Mouse (Mus musculus) intestine, embryonic 14.5 days (tissue): Measurements from ENCODE around the gene Dchs1. TPM values are rescaled to one million over a fixed set of nuclear protein-coding genes. Genes with fewer than 3 reads are reported as not detected.
A peak's percentile ranks its signal among the peaks of the same experiment; 100 is the strongest.
"Not testable (repeated sequence)": the region's sequence is repeated elsewhere in the genome, so short reads cannot be mapped to it uniquely, and the experiment has no call there.

Experiments used
- ATAC-seq: fragments of 200-750 bp; cut with Nextera tagmentation; replicated peaks from 2 replicates; pipeline ENCODE4 v1.8.0; 2017; ENCODE audit warnings: low read depth, moderate number of reproducible peaks, moderate TSS enrichment, moderate library complexity; ENCODE audit not compliant: low FRiP score, low TSS enrichment
- DNase-seq: peaks from one replicate; pipeline ENCODE4 v3.0.0-alpha.2; 2018; ENCODE audit warnings: low spot score
- H3K27ac ChIP-seq: fragments of 300-500 bp; sonication (generic); 2 replicates; pipeline ENCODE4 v1.5.1; 2014; ENCODE audit warnings: low read depth, mild to moderate bottlenecking, control low read depth
- H3K27me3 ChIP-seq: fragments of 300-500 bp; sonication (generic); replicated peaks from 2 replicates; pipeline ENCODE4 v1.6.1; 2014; ENCODE audit warnings: low read length, control low read depth; ENCODE audit not compliant: control insufficient read depth, insufficient read depth
- H3K36me3 ChIP-seq: fragments of 300-500 bp; sonication (generic); 2 replicates; pipeline ENCODE4 v1.6.1; 2014; ENCODE audit warnings: low read length, control low read depth; ENCODE audit not compliant: control insufficient read depth, insufficient read depth
- H3K4me1 ChIP-seq: fragments of 300-500 bp; sonication (generic); replicated peaks from 2 replicates; pipeline ENCODE4 v1.6.1; 2014; ENCODE audit warnings: low read length, control low read depth, mixed read lengths; ENCODE audit not compliant: control insufficient read depth, insufficient read depth
- H3K4me2 ChIP-seq: fragments of 300-500 bp; sonication (generic); 2 replicates; pipeline ENCODE4 v1.6.1; 2014; ENCODE audit warnings: low read length
- H3K4me3 ChIP-seq: fragments of 300-500 bp; sonication (generic); 2 replicates; pipeline ENCODE4 v1.5.1; 2014; ENCODE audit warnings: low read depth, low read length, control low read depth, mixed read lengths
- H3K9ac ChIP-seq: fragments of 300-500 bp; sonication (generic); 2 replicates; pipeline ENCODE4 v1.6.1; 2014; ENCODE audit warnings: mild to moderate bottlenecking, low read length
- H3K9me3 ChIP-seq: fragments of 300-500 bp; sonication (generic); 2 replicates; pipeline ENCODE4 v1.6.1; 2016; ENCODE audit warnings: low read length, control low read depth; ENCODE audit not compliant: control insufficient read depth
- WGBS: fragments of 180-500 bp; shearing (Covaris S2); extraction: QIAGEN DNeasy Blood & Tissue Kit; methylation state at CpG from one replicate; pipeline ENCODE4 v1.1.7; 2014; 5-methylcytosine and 5-hydroxymethylcytosine counted together
- polyA plus RNA-seq: library from polyadenylated mRNA; unstranded; fragments of >200 nt; fragmentation: Nextera tagmentation; extraction: Ambion mirVana; gene quantifications from 2 replicates; pipeline ENCODE4 v1.2.1, GENCODE M21; 2014

Dchs1 gene
- polyA plus RNA-seq, 1 experiment from 2014 or later: 17.5 TPM

DNA sequence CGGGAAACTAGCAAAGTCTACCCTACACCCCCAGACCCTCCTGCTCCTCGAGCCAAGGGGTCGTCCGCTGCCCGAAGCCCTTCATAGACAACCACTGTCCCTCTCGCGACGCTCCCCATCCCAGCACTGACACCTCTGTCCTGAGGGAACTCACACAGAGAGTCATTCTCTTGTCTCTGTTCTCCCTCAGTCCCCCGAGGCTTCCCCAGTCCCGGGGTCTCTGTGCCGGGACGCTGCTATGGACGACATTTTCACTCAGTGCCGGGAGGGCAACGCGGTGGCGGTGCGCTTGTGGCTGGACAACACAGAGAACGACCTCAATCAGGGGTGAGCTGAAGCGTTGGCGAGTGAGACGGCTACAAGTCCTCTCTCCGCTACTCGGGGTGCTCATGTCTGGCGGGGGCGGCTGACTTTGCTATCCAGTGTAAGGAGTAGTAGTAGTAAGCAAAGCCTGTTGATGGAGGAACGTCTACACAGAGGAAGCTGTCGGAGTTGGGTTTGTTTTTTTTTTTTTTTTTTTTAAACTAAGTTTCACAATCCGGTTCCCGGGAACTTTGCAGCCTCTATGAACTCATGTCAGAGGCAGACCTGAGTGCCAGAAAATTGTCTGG lies 50.4 kb downstream of the Dchs1 start, which contains the start of gene Rrp8:
Gene Rrp8 (minus strand): TSS at position 475 of the 611 bp plus-strand sequence.
- H3K27ac ChIP-seq: peak within 1 kb of the TSS; percentile 94
- H3K4me1 ChIP-seq: peaks cover 23% of the 10 kb centered on the region
- H3K9ac ChIP-seq: peak within 1 kb of the TSS; percentile 88
- no peak for ATAC-seq
- WGBS: under 1% methylated on average over 29 of the region's 30 CpGs
- H3K36me3 ChIP-seq: peaks cover 54% of the 10 kb centered on the region
- DNase-seq: no peak
- H3K27me3 ChIP-seq: no peaks in the 10 kb centered on the region
- H3K4me3 ChIP-seq: peak within 1 kb of the TSS; percentile 96
- H3K9me3 ChIP-seq: no peaks in the 10 kb centered on the region
- peak within 1 kb of the TSS; percentile 73 for H3K4me2 ChIP-seq

GRCm38 (mm10) chr7:105736264-105736901 lies 51.1 kb downstream of the Dchs1 start, which contains the start of gene Ilk:
Gene Ilk, plus strand, starts transcription at chr7:105736592.
- ATAC-seq: peak; percentile 98
- H3K4me1 ChIP-seq: peaks cover 23% of the 10 kb centered on the region

GRCm38 (mm10) chr7:105735464-105735863 lies 52.0 kb downstream of the Dchs1 start:
- 44% methylated on average over 4 of the region's 4 CpGs for WGBS
- Histone ChIP-seq H3K4me2 (peak overlapping the region; percentile 73), H3K27ac (peak overlapping the region; percentile 82)

More at GRCm38 (mm10) chr7:105736264-105736901, 51.1 kb downstream of the Dchs1 start, which contains the start of gene Ilk:
- peak within 1 kb of the TSS; percentile 96 for H3K4me3 ChIP-seq
- H3K9me3 ChIP-seq: no peaks in the 10 kb centered on the region
- H3K27me3 ChIP-seq: no peaks in the 10 kb centered on the region
- WGBS: under 1% methylated on average over 50 of the region's 62 CpGs
- H3K4me2 ChIP-seq: peak within 1 kb of the TSS; percentile 73
- peaks cover 54% of the 10 kb centered on the region for H3K36me3 ChIP-seq
- H3K9ac ChIP-seq: peak within 1 kb of the TSS; percentile 88
- peak; percentile 93 for DNase-seq
- peak within 1 kb of the TSS; percentile 88 for H3K27ac ChIP-seq

GRCm38 (mm10) chr7:105734826-105735225 lies 52.6 kb downstream of the Dchs1 start:
- H3K9ac ChIP-seq: no peak overlapping the region
- no peaks in the 10 kb centered on the region for H3K27me3 ChIP-seq
- no peak for ATAC-seq
- 80% methylated on average over 8 of the region's 8 CpGs for WGBS
- peak overlapping the region; percentile 73; the same call in 1 of the 2 replicates for H3K4me2 ChIP-seq
- H3K4me3 ChIP-seq: no peak overlapping the region
- peaks cover 53% of the 10 kb centered on the region for H3K36me3 ChIP-seq
- peaks cover 23% of the 10 kb centered on the region for H3K4me1 ChIP-seq
- no peak for DNase-seq
- H3K9me3 ChIP-seq: no peaks in the 10 kb centered on the region
- no peak overlapping the region for H3K27ac ChIP-seq

More at GRCm38 (mm10) chr7:105735464-105735863, 52.0 kb downstream of the Dchs1 start:
- H3K27me3 ChIP-seq, H3K9me3 ChIP-seq, DNase-seq, ATAC-seq: not testable (repeated sequence)
- Histone ChIP-seq H3K4me3 (peak overlapping the region; percentile 96), H3K36me3 (peaks cover 54% of the 10 kb centered on the region), H3K4me1 (peaks cover 23% of the 10 kb centered on the region), H3K9ac (peak overlapping the region; percentile 88)

- H3K4me3 ChIP-seq: no peak overlapping the region
- DNase-seq (no peak), ATAC-seq (no peak)
- no peak overlapping the region for H3K9ac ChIP-seq
- H3K9me3 ChIP-seq: no peaks in the 10 kb centered on the region
- H3K4me1 ChIP-seq: peaks cover 16% of the 10 kb centered on the region
- H3K27ac ChIP-seq: no peak overlapping the region
- H3K27me3 ChIP-seq: no peaks in the 10 kb centered on the region
- WGBS: 97% methylated on average over 11 of the region's 11 CpGs
- H3K4me2 ChIP-seq: no peak overlapping the region
- H3K36me3 ChIP-seq: peaks cover 56% of the 10 kb centered on the region
Observed at GRCm38 (mm10) chr7:105733836-105734235, 53.6 kb downstream of the Dchs1 start.

- no peaks in the 10 kb centered on the region for H3K27me3 ChIP-seq
- H3K9me3 ChIP-seq: no peaks in the 10 kb centered on the region
- H3K27ac ChIP-seq: no peak overlapping the region
- no peak overlapping the region for H3K9ac ChIP-seq
- no peak overlapping the region for H3K4me2 ChIP-seq
- H3K4me3 ChIP-seq: no peak overlapping the region
- no peaks in the 10 kb centered on the region for H3K4me1 ChIP-seq
- ATAC-seq (no peak), DNase-seq (no peak)
- peaks cover 53% of the 10 kb centered on the region for H3K36me3 ChIP-seq
- WGBS: 90% methylated on average over 6 of the region's 6 CpGs
Observed at GRCm38 (mm10) chr7:105728701-105729428, 58.6 kb downstream of the Dchs1 start.

DNA sequence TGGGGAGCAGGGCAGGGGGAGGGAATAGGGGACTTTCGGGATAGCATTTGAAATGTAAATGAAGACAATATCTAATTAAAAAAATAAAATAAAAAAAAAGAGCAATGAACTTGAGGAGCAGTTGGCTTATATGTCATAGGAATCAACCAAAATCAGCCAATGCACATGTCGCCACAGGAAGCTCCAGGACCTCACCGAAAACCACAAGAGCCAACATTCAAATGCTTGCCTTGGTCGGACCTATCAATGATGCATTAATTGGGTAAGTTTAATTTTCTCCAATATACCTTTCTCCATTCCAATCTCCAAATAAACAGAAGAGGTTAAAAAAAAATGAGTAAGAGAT lies 60.5 kb downstream of the Dchs1 start:
- no peak overlapping the region for H3K4me2 ChIP-seq
- 92% methylated on average over 4 of the region's 4 CpGs for WGBS
- no peaks in the 10 kb centered on the region for H3K4me1 ChIP-seq
- H3K36me3 ChIP-seq: peaks cover 34% of the 10 kb centered on the region
- ATAC-seq (no peak), DNase-seq (no peak)
- H3K27ac ChIP-seq: no peak overlapping the region
- no peaks in the 10 kb centered on the region for H3K27me3 ChIP-seq
- H3K4me3 ChIP-seq: no peak overlapping the region
- H3K9me3 ChIP-seq: no peaks in the 10 kb centered on the region
- H3K9ac ChIP-seq: no peak overlapping the region

DNA sequence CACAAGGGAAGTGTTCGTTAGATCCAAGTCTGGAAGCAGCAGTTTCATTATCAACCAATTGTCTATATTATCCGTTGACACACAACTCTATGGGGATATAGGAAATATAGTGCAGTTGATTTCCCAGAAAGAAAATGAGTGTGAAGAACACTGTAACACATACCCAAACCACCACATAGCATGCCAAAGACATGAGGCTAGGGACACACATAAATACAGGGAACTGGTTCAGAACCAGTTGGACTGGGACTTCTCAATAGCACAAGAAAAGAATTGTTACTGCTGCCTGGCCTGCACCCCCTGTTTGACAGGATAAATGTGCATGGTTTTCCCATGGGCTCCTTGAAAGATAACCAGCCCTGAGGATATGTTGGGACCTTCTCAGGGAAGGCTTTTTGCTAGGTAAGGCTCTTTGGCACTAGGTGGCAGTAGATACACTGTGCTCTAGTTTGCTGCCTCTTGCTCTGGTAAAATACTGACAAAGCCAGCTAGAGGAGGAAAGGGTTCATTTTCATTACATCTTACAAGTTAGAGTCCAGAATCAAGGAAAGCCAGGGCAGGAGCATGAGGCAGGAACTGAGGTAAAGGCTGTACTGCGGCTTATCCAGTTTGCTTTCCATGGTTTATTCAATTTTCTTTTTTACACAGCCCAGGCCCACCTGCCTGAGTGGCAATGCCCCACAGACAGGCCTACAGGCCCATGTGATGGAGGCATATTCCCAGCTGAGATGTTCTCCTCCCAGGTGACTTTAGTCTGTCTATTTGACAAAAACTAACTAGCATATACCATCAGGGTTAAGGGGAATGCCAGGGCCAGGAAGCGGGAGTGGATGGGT lies 61.1 kb downstream of the Dchs1 start:
- Histone ChIP-seq H3K9ac (no peak overlapping the region), H3K27me3 (no peaks in the 10 kb centered on the region), H3K27ac (no peak overlapping the region), H3K4me1 (no peaks in the 10 kb centered on the region), H3K4me2 (no peak overlapping the region), H3K9me3 (no peaks in the 10 kb centered on the region), H3K4me3 (no peak overlapping the region), H3K36me3 (peaks cover 28% of the 10 kb centered on the region)
- 78% methylated on average over 4 of the region's 4 CpGs for WGBS
- no peak for DNase-seq
- peak; percentile 61 for ATAC-seq
